Mouse (Mus musculus) heart, postnatal 0 days (tissue): Measurements from ENCODE around the gene Vdr.

Experiments
- CTCF ChIP-seq: IDR thresholded peaks from 2 replicates; pipeline ENCODE4 v1.5.1; 2016; ENCODE audit warnings: antibody characterized with exemption, control low read depth, low read depth
- EP300 ChIP-seq: IDR thresholded peaks from 2 replicates; pipeline ENCODE4 v1.6.1; 2016; ENCODE audit warnings: antibody characterized with exemption, low read depth

DNA sequence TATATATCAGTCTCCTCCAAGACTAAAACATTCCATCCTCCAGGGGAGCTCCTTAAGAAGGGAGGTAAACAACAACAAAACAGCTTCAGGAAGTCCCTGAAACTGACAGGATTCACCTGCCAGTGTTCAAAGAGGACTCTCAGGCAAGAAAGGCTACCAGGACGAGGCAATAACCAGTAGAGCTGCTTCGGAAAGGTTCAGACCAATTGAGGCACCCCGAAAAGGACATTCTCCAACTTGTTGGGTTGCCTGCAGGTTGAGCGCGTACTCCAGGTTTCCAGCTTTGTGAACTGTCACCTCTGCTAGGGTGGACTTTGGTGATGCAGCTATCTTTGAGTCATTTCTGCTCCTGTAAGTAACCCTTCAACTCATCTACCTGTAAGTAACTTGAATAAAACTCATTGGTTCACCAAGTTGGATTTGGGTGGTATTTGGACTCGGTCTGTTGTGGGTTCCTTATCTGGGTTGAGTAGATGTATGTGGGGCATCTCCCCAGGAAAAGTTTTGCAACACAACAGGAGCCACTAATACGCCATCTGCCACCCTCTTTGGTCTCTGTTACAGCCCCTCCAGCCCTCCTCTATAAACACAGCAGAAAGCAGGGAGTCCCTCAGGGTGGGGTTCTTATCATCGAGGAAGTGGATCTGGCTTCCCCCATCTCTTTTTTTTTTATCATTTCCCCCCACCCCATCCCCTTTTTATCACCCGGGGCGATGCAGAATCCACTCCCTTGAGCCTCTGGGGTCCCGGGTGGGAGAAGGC is 64.1 kb downstream of the Vdr start:
- TF ChIP-seq EP300 (no peak), CTCF (no peak)
